Mouse (Mus musculus): ENCODE results near the gene Esam.

Gene Esam

GRCm38 (mm10) chr9:37530888-37531705 lies 3.2 kb downstream of the Esam start:
- peak; percentile 63 for DNase-seq (ENCODE audit: low spot score)

- no peak for DNase-seq (ENCODE audit: low spot score)
These were observed 9.0 kb downstream of the Esam start for GRCm38 (mm10) chr9:37536851-37537250.

- no peak for DNase-seq (ENCODE audit: low spot score)
These were observed 9.9 kb downstream of the Esam start for GRCm38 (mm10) chr9:37537658-37538250.

- no peak for DNase-seq (ENCODE audit: low spot score)
These were observed 11.5 kb downstream of the Esam start, which contains the start of gene Vsig2 for GRCm38 (mm10) chr9:37539170-37540025. TSS of gene Vsig2 (plus strand) at chr9:37539255.

GRCm38 (mm10) chr9:37540226-37540625 lies 12.3 kb downstream of the Esam start:
- no peak for DNase-seq (ENCODE audit: low spot score)

- no peak for DNase-seq (ENCODE audit: low spot score)
These were observed 13.1 kb downstream of the Esam start for GRCm38 (mm10) chr9:37540701-37541575.

- DNase-seq (ENCODE audit: low spot score) = no peak
These were observed 14.2 kb downstream of the Esam start for GRCm38 (mm10) chr9:37541851-37542642.

GRCm38 (mm10) chr9:37543869-37544440 lies 16.1 kb downstream of the Esam start:
- no peak for DNase-seq (ENCODE audit: low spot score)

GRCm38 (mm10) chr9:37544447-37545165 lies 16.7 kb downstream of the Esam start:
- DNase-seq (ENCODE audit: low spot score) = peak; percentile 68

GRCm38 (mm10) chr9:37545166-37545610 lies 17.3 kb downstream of the Esam start:
- no peak for DNase-seq (ENCODE audit: low spot score)

GRCm38 (mm10) chr9:37545847-37546452 lies 18.1 kb downstream of the Esam start:
- DNase-seq (ENCODE audit: low spot score) = no peak

GRCm38 (mm10) chr9:37546889-37547288 lies 19.0 kb downstream of the Esam start:
- DNase-seq (ENCODE audit: low spot score) = no peak

GRCm38 (mm10) chr9:37550435-37550834 lies 22.6 kb downstream of the Esam start:
- no peak for DNase-seq (ENCODE audit: low spot score)

- DNase-seq (ENCODE audit: low spot score) = no peak
These were observed 24.1 kb downstream of the Esam start for GRCm38 (mm10) chr9:37551751-37552531.

GRCm38 (mm10) chr9:37552536-37553293 lies 24.8 kb downstream of the Esam start, which contains the start of gene Nrgn:
TSS of gene Nrgn (minus strand) at chr9:37552904.
- peak; percentile 84 for DNase-seq (ENCODE audit: low spot score)

- no peak for DNase-seq (ENCODE audit: low spot score)
These were observed 26.4 kb downstream of the Esam start for GRCm38 (mm10) chr9:37554279-37554678.

Data from ovary, postnatal 36 days (tissue).